Mouse (Mus musculus) forelimb bud, embryonic 11.5 days (tissue): Measurements from ENCODE around the gene Cxcl12.
A peak's percentile ranks its signal among the peaks of the same experiment; 100 is the strongest.

ENCODE experiments used
- DNase-seq: peaks from one replicate; pipeline ENCODE4 v3.0.0-alpha.2; 2012; ENCODE audit warnings: low read depth, low spot score

The Cxcl12 gene

GRCm38 (mm10) chr6:117168321-117169011 is at the start of gene Cxcl12:
Cxcl12 (plus strand) TSS chr6:117168535.
- no peak for DNase-seq

GRCm38 (mm10) chr6:117122074-117122473 is 46.3 kb upstream of the Cxcl12 start:
- DNase-seq, result no peak

- no peak for DNase-seq
Measured at GRCm38 (mm10) chr6:117126356-117126755, 42.0 kb upstream of the Cxcl12 start.

GRCm38 (mm10) chr6:117129443-117129842 is 38.9 kb upstream of the Cxcl12 start:
- no peak for DNase-seq

- no peak for DNase-seq
Measured at GRCm38 (mm10) chr6:117130680-117131111, 37.6 kb upstream of the Cxcl12 start.

- no peak for DNase-seq
Measured at GRCm38 (mm10) chr6:117134526-117134925, 33.8 kb upstream of the Cxcl12 start.

- no peak for DNase-seq
Measured at GRCm38 (mm10) chr6:117137735-117138134, 30.6 kb upstream of the Cxcl12 start.

GRCm38 (mm10) chr6:117140907-117141306 is 27.4 kb upstream of the Cxcl12 start:
- DNase-seq, result no peak

GRCm38 (mm10) chr6:117146951-117147350 is 21.4 kb upstream of the Cxcl12 start:
- DNase-seq, result no peak

- DNase-seq, result peak; percentile 87
Measured at GRCm38 (mm10) chr6:117151484-117152149, 16.7 kb upstream of the Cxcl12 start.

GRCm38 (mm10) chr6:117153046-117153445 is 15.3 kb upstream of the Cxcl12 start:
- no peak for DNase-seq

GRCm38 (mm10) chr6:117156846-117157245 is 11.5 kb upstream of the Cxcl12 start:
- no peak for DNase-seq

- DNase-seq, result no peak
Measured at GRCm38 (mm10) chr6:117159710-117160690, 8.3 kb upstream of the Cxcl12 start.

GRCm38 (mm10) chr6:117163486-117163885 is 4.8 kb upstream of the Cxcl12 start:
- no peak for DNase-seq

- DNase-seq, result peak; percentile 95
Measured at GRCm38 (mm10) chr6:117166581-117167425, 1.5 kb upstream of the Cxcl12 start.

- DNase-seq, result no peak
Measured at GRCm38 (mm10) chr6:117167426-117167730, 957 bp upstream of the Cxcl12 start.

GRCm38 (mm10) chr6:117169051-117169909 is 945 bp downstream of the Cxcl12 start:
- DNase-seq, result no peak

- DNase-seq, result no peak
Measured at GRCm38 (mm10) chr6:117169910-117170747, 1.8 kb downstream of the Cxcl12 start.

GRCm38 (mm10) chr6:117172358-117172757 is 4.0 kb downstream of the Cxcl12 start:
- no peak for DNase-seq
